Mouse (Mus musculus) embryonic facial prominence, embryonic 12.5 days (tissue): ENCODE data around the gene Irx5. TPM values are rescaled to one million over a fixed set of nuclear protein-coding genes. Genes with fewer than 3 reads are reported as not detected.

Experiments used
- ATAC-seq: fragments of 200-750 bp; cut with Nextera tagmentation; 2 replicates; pipeline ENCODE4 v1.8.0; 2017; ENCODE audit not compliant: insufficient number of reproducible peaks, insufficient read depth, low FRiP score, low TSS enrichment
- H3K27ac ChIP-seq: fragments of 300-500 bp; sonication (generic); 2 replicates; pipeline ENCODE4 v1.5.1; 2016; ENCODE audit warnings: mild to moderate bottlenecking
- H3K27me3 ChIP-seq: fragments of 300-500 bp; sonication (generic); 2 replicates; pipeline ENCODE4 v1.6.1; 2016; ENCODE audit warnings: mild to moderate bottlenecking, moderate library complexity
- H3K36me3 ChIP-seq: fragments of 300-500 bp; sonication (generic); 2 replicates; pipeline ENCODE4 v1.6.1; 2016; ENCODE audit warnings: mild to moderate bottlenecking
- H3K4me1 ChIP-seq: fragments of 300-500 bp; sonication (generic); 2 replicates; pipeline ENCODE4 v1.6.1; 2016
- H3K4me2 ChIP-seq: fragments of 300-500 bp; sonication (generic); replicated peaks from 2 replicates; pipeline ENCODE4 v1.6.1; 2016; ENCODE audit warnings: mild to moderate bottlenecking, moderate library complexity
- H3K4me3 ChIP-seq: fragments of 300-500 bp; sonication (generic); 2 replicates; pipeline ENCODE4 v1.5.1; 2016; ENCODE audit warnings: mild to moderate bottlenecking
- H3K9ac ChIP-seq: fragments of 300-500 bp; sonication (generic); 2 replicates; pipeline ENCODE4 v1.6.1; 2016; ENCODE audit warnings: mild to moderate bottlenecking, moderate library complexity
- H3K9me3 ChIP-seq: fragments of 300-500 bp; sonication (generic); 2 replicates; pipeline ENCODE4 v1.6.1; 2016; ENCODE audit warnings: mild to moderate bottlenecking, moderate library complexity
- WGBS: fragments of 180-500 bp; shearing (Covaris S2); methylation state at CpG from one replicate; pipeline ENCODE4 v1.1.7; 2016; 5-methylcytosine and 5-hydroxymethylcytosine counted together
- polyA plus RNA-seq: library from polyadenylated mRNA; unstranded; fragments of >200 nt; fragmentation: Nextera tagmentation; extraction: Ambion mirVana; gene quantifications from 2 replicates; pipeline ENCODE4 v1.2.1, GENCODE M21; 2016

The Irx5 gene
- polyA plus RNA-seq, 1 experiment from 2014 or later: 33.6 TPM

GRCm38 (mm10) chr8:92353405-92353804, 4.0 kb upstream of the Irx5 start:
- H3K4me2 ChIP-seq: peak overlapping the region; percentile 66
- WGBS: 4% methylated on average over 6 of the region's 6 CpGs
- H3K9me3 ChIP-seq: no peaks in the 10 kb centered on the region
- peak overlapping the region; percentile 62 for H3K4me3 ChIP-seq
- H3K27me3 ChIP-seq: peaks cover 7% of the 10 kb centered on the region; the same call in 1 of the 2 replicates
- peak overlapping the region; percentile 33; the same call in 1 of the 2 replicates for H3K9ac ChIP-seq
- no peaks in the 10 kb centered on the region for H3K36me3 ChIP-seq
- no peak overlapping the region for H3K27ac ChIP-seq
- no peak for ATAC-seq
- H3K4me1 ChIP-seq: peaks cover 20% of the 10 kb centered on the region; the same call in 1 of the 2 replicates

- Histone ChIP-seq H3K36me3 (no peaks in the 10 kb centered on the region), H3K4me1 (peaks cover 25% of the 10 kb centered on the region; the same call in 1 of the 2 replicates), H3K27me3 (peaks cover 16% of the 10 kb centered on the region), H3K27ac (0 out of 2 replicates have a peak overlapping the region, but pooled peaks have one; percentile 2), H3K4me3 (peak overlapping the region; percentile 62), H3K9ac (peak overlapping the region; percentile 51), H3K9me3 (no peaks in the 10 kb centered on the region), H3K4me2 (peak overlapping the region; percentile 66)
- no peak for ATAC-seq
- 1% methylated on average over 22 of the region's 22 CpGs for WGBS
These were observed 2.6 kb upstream of the Irx5 start for GRCm38 (mm10) chr8:92354536-92355482.

- WGBS: under 1% methylated on average over 93 of the region's 93 CpGs
- Histone ChIP-seq H3K4me3 (peak overlapping the region; percentile 62), H3K27me3 (peaks cover 17% of the 10 kb centered on the region), H3K9ac (peak overlapping the region; percentile 91), H3K4me2 (peak overlapping the region; percentile 66), H3K36me3 (0 out of 2 replicates have a peak, but pooled peaks cover 3% of the 10 kb centered on the region), H3K27ac (peak overlapping the region; percentile 95), H3K9me3 (no peaks in the 10 kb centered on the region), H3K4me1 (peaks cover 28% of the 10 kb centered on the region; the same call in 1 of the 2 replicates)
- peak; percentile 92 for ATAC-seq
These were observed 1.5 kb upstream of the Irx5 start for GRCm38 (mm10) chr8:92355701-92356612.

GRCm38 (mm10) chr8:92356613-92357375, 631 bp upstream of the Irx5 start:
- peak overlapping the region; percentile 66 for H3K4me2 ChIP-seq
- under 1% methylated on average over 40 of the region's 40 CpGs for WGBS
- ATAC-seq: peak; percentile 7
- peaks cover 28% of the 10 kb centered on the region; the same call in 1 of the 2 replicates for H3K4me1 ChIP-seq
- H3K9me3 ChIP-seq: no peaks in the 10 kb centered on the region
- H3K27me3 ChIP-seq: peaks cover 21% of the 10 kb centered on the region
- peak overlapping the region; percentile 91 for H3K9ac ChIP-seq
- H3K27ac ChIP-seq: peak overlapping the region; percentile 95
- H3K36me3 ChIP-seq: 0 out of 2 replicates have a peak, but pooled peaks cover 3% of the 10 kb centered on the region
- peak overlapping the region; percentile 62 for H3K4me3 ChIP-seq

GRCm38 (mm10) chr8:92358141-92358999, 945 bp downstream of the Irx5 start:
- WGBS: under 1% methylated on average over 78 of the region's 80 CpGs
- Histone ChIP-seq H3K36me3 (0 out of 2 replicates have a peak, but pooled peaks cover 3% of the 10 kb centered on the region), H3K4me3 (peak overlapping the region; percentile 62), H3K4me2 (peak overlapping the region; percentile 66), H3K9me3 (no peaks in the 10 kb centered on the region), H3K4me1 (peaks cover 28% of the 10 kb centered on the region; the same call in 1 of the 2 replicates), H3K27me3 (peaks cover 24% of the 10 kb centered on the region), H3K27ac (peak overlapping the region; percentile 95), H3K9ac (peak overlapping the region; percentile 91)
- ATAC-seq: no peak

GRCm38 (mm10) chr8:92359000-92359832, 1.8 kb downstream of the Irx5 start:
- Histone ChIP-seq H3K9ac (peak overlapping the region; percentile 91), H3K9me3 (no peaks in the 10 kb centered on the region), H3K4me3 (peak overlapping the region; percentile 62), H3K27ac (peak overlapping the region; percentile 95), H3K4me1 (peaks cover 22% of the 10 kb centered on the region; the same call in 1 of the 2 replicates), H3K36me3 (0 out of 2 replicates have a peak, but pooled peaks cover 3% of the 10 kb centered on the region), H3K4me2 (peak overlapping the region; percentile 66), H3K27me3 (peaks cover 30% of the 10 kb centered on the region)
- 1% methylated on average over 35 of the region's 35 CpGs for WGBS
- ATAC-seq: no peak

GRCm38 (mm10) chr8:92359833-92360082, 2.3 kb downstream of the Irx5 start:
- Histone ChIP-seq H3K4me1 (peaks cover 26% of the 10 kb centered on the region; the same call in 1 of the 2 replicates), H3K4me3 (peak overlapping the region; percentile 62), H3K27ac (peak overlapping the region; percentile 95), H3K9me3 (no peaks in the 10 kb centered on the region), H3K4me2 (peak overlapping the region; percentile 66), H3K9ac (peak overlapping the region; percentile 91), H3K27me3 (peaks cover 35% of the 10 kb centered on the region), H3K36me3 (0 out of 2 replicates have a peak, but pooled peaks cover 3% of the 10 kb centered on the region)
- under 1% methylated on average over 21 of the region's 21 CpGs for WGBS
- no peak for ATAC-seq

GRCm38 (mm10) chr8:92360083-92360861, 2.8 kb downstream of the Irx5 start:
- Histone ChIP-seq H3K4me3 (peak overlapping the region; percentile 62), H3K27ac (peak overlapping the region; percentile 95), H3K9ac (peak overlapping the region; percentile 91), H3K4me2 (peak overlapping the region; percentile 66), H3K36me3 (0 out of 2 replicates have a peak, but pooled peaks cover 3% of the 10 kb centered on the region), H3K9me3 (no peaks in the 10 kb centered on the region), H3K27me3 (peaks cover 38% of the 10 kb centered on the region), H3K4me1 (peaks cover 31% of the 10 kb centered on the region; the same call in 1 of the 2 replicates)
- WGBS: under 1% methylated on average over 60 of the region's 77 CpGs
- no peak for ATAC-seq
